Mouse (Mus musculus): Measurements from ENCODE around the gene Xirp2. TPM values are rescaled to one million over a fixed set of nuclear protein-coding genes. Genes with fewer than 3 reads are reported as not detected.

The Xirp2 gene
- total RNA-seq, 4 experiments from 2014 or later, result 0.14 TPM; not detected in 3

GRCm38 (mm10) chr2:67564851-67565479 lies 119.2 kb downstream of the Xirp2 start:
- DNase-seq (ENCODE audit: low spot score in 2 of 2), result peak; percentile 54 to 61

GRCm38 (mm10) chr2:67565480-67566331 lies 119.9 kb downstream of the Xirp2 start, which contains the start of gene B3galt1:
TSS of gene B3galt1 (plus strand) at chr2:67565871.
- peak; percentile 89 to 91 for DNase-seq (ENCODE audit: low spot score in 2 of 2)

GRCm38 (mm10) chr2:67566566-67566965 lies 120.8 kb downstream of the Xirp2 start:
- no peak for DNase-seq (ENCODE audit: low spot score in 2 of 2)

- peak in 1 of 2 experiments; percentile 11 for DNase-seq (ENCODE audit: low spot score in 2 of 2)
These were observed 121.4 kb downstream of the Xirp2 start for GRCm38 (mm10) chr2:67567141-67567680.

Other genes with a start within 250 kb of the Xirp2 start
- not detected for gene Gm21830, start 32.3 kb upstream of the Xirp2 start, total RNA-seq (2022)
- not detected for gene Gm26727, start 12.8 kb upstream of the Xirp2 start, total RNA-seq (2022)
- 10 to 100 TPM; 64.0 to 87.7 (median 74.8) TPM for gene B3galt1, start 119.9 kb downstream of the Xirp2 start, total RNA-seq (2022)

All from layer of hippocampus, adult 8-10 months (tissue).